Comparison of ENCODE assay signal across 26 mouse cellular contexts in the genomic region with DNA sequence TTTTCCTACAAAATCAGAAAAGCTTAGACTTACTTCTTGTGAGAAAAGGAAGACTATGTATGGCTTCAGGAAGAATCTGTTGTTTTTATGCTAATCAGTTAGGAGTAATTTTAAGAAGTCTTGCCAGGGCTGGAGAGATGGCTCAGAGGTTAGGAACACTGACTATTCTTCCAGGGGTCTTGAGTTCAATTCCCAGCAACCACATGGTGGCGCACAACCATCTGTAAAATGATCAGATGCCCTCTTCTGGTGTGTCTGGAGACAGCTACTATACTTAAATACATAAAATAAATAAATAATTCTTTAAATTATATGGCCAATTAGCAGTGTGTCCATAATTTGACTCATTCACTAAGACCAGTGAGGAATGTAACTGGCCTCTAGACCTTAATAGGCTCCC. TPM values are rescaled to one million over a fixed set of nuclear protein-coding genes. Genes with fewer than 3 reads are reported as not detected.
A peak's percentile ranks its signal among the peaks of the same experiment; 100 is the strongest.
DNase-seq lines count a peak whose midpoint lies in the region; ATAC-seq and TF ChIP-seq lines count a peak whose summit lies in the region.
"Had no signal": no experiment of that assay in that cellular context is flagged by ENCODE, and none has a peak within 500 bp of the region (broad histone marks: within the 10 kb centered on the region; RNA-seq: fewer than 3 reads in every experiment).

No protein-coding gene starts in this region.

- 0 out of 2 replicates have a peak, but pooled peaks have one; percentile 17 for TF ChIP-seq CTCF in kidney, postnatal 0 days (IDR thresholded peaks at IDR 0.05; ENCODE audit: low read depth)
- 0 out of 2 replicates have a peak, but pooled peaks have one; percentile 9 for TF ChIP-seq CTCF in lung, embryonic 14.5 days (IDR thresholded peaks at IDR 0.05; ENCODE audit: low read depth)
- TF ChIP-seq CTCF in CH12.LX (conservative IDR thresholded peaks at IDR 0.05 in 1 of 2, IDR thresholded peaks at IDR 0.05 in 1 of 2; ENCODE audit: low read depth in 2 of 2, low read length in 2 of 2) = peak; percentile 8 to 89; a peak in 2 of 4 replicates
- peak; percentile 11; the same call in 1 of the 2 replicates for TF ChIP-seq CTCF in stomach, postnatal 0 days (IDR thresholded peaks at IDR 0.05; ENCODE audit: low read depth)

- no peak for TF ChIP-seq EP300 in CH12.LX (IDR thresholded peaks at IDR 0.05; ENCODE audit: low read length)
- TF ChIP-seq EP300 in stomach, postnatal 0 days (optimal IDR thresholded peaks at IDR 0.05) = no peak

- in situ Hi-C loops in CH12.LX (cut with MboI; ENCODE audit: low pct_ligation_motif_present, low pct_unique_long_range_greater_than_20kb, low sequenced_read_pairs) = loop anchor here (5.0 kb wide), 3 partner anchors 82 to 173 kb away; no protein-coding TSS in a partner anchor

- 74% methylated on average over 1 of the region's 1 CpGs for WGBS in kidney, postnatal 0 days
- 55% methylated on average over 1 of the region's 1 CpGs for WGBS in lung, embryonic 14.5 days
- WGBS in stomach, postnatal 0 days = 73% methylated on average over 1 of the region's 1 CpGs

- TF ChIP-seq POLR2A in CH12.LX (IDR thresholded peaks at IDR 0.05; ENCODE audit: low read depth, low read length) = no peak

- no peaks in the 10 kb centered on the region for H3K79me2 ChIP-seq in CH12.LX (replicated peaks; ENCODE audit: control insufficient read depth, extremely low read depth, insufficient read depth, poor library complexity, severe bottlenecking)

- no peaks in the 10 kb centered on the region for H3K4me1 ChIP-seq in kidney, postnatal 0 days (replicated peaks; ENCODE audit: insufficient read depth, low read length)
- H3K4me1 ChIP-seq in lung, embryonic 14.5 days (ENCODE audit: insufficient read depth) = no peaks in the 10 kb centered on the region
- H3K4me1 ChIP-seq in CH12.LX (ENCODE audit: control insufficient read depth in 1 of 2, insufficient read depth in 2 of 2) = peaks cover 4 to 40% of the 10 kb centered on the region in 2 experiments; a peak in 3 of 4 replicates
- H3K4me1 ChIP-seq in stomach, postnatal 0 days (replicated peaks; ENCODE audit: control insufficient read depth, insufficient read depth) = no peaks in the 10 kb centered on the region
- H3K4me1 ChIP-seq: embryonic facial prominence, embryonic 13.5 days; forebrain, embryonic 12.5 days; heart, embryonic 10.5 days; heart, embryonic 15.5 days; hindbrain, embryonic 13.5 days had no signal

- peak; percentile 29 for TF ChIP-seq RAD21 in CH12.LX (IDR thresholded peaks at IDR 0.05; ENCODE audit: low read depth, low read length)

- H3K9me3 ChIP-seq in kidney, postnatal 0 days (replicated peaks; ENCODE audit: low read length) = no peaks in the 10 kb centered on the region
- no peaks in the 10 kb centered on the region for H3K9me3 ChIP-seq in lung, embryonic 14.5 days (ENCODE audit: low read depth, low read length)
- no peaks in the 10 kb centered on the region for H3K9me3 ChIP-seq in CH12.LX (replicated peaks; ENCODE audit: low read length)
- H3K9me3 ChIP-seq in stomach, postnatal 0 days (ENCODE audit: control insufficient read depth, low read length) = no peaks in the 10 kb centered on the region
- H3K9me3 ChIP-seq: embryonic facial prominence, embryonic 13.5 days; forebrain, embryonic 12.5 days; G1E; heart, embryonic 10.5 days; heart, embryonic 15.5 days; hindbrain, embryonic 13.5 days had no signal

- no peaks in the 10 kb centered on the region for H3K27me3 ChIP-seq in kidney, postnatal 0 days (ENCODE audit: insufficient read depth, low read length)
- H3K27me3 ChIP-seq in lung, embryonic 14.5 days (ENCODE audit: insufficient read depth, low read length) = no peaks in the 10 kb centered on the region
- no peaks in the 10 kb centered on the region for H3K27me3 ChIP-seq in CH12.LX (replicated peaks)
- H3K27me3 ChIP-seq in stomach, postnatal 0 days (ENCODE audit: control insufficient read depth, insufficient read depth, low read length) = no peaks in the 10 kb centered on the region
- H3K27me3 ChIP-seq: embryonic facial prominence, embryonic 13.5 days; forebrain, embryonic 12.5 days; heart, embryonic 15.5 days; hindbrain, embryonic 13.5 days had no signal

- no peaks in the 10 kb centered on the region for H3K36me3 ChIP-seq in kidney, postnatal 0 days (ENCODE audit: insufficient read depth, low read length)
- no peaks in the 10 kb centered on the region for H3K36me3 ChIP-seq in lung, embryonic 14.5 days (ENCODE audit: insufficient read depth)
- no peaks in the 10 kb centered on the region for H3K36me3 ChIP-seq in CH12.LX (replicated peaks in 1 of 2; ENCODE audit: control insufficient read depth in 1 of 2, insufficient read depth in 1 of 2, low read length in 1 of 2)
- H3K36me3 ChIP-seq in stomach, postnatal 0 days (ENCODE audit: control insufficient read depth, insufficient read depth, low read length) = no peaks in the 10 kb centered on the region
- H3K36me3 ChIP-seq: embryonic facial prominence, embryonic 13.5 days; forebrain, embryonic 12.5 days; G1E; heart, embryonic 10.5 days; heart, embryonic 15.5 days; hindbrain, embryonic 13.5 days had no signal

- no peak for DNase-seq in kidney, postnatal 0 days (ENCODE audit: low spot score)
- DNase-seq in kidney, adult 18-20 months = no peak
- DNase-seq in lung, embryonic 14.5 days = no peak
- no peak for DNase-seq in lung, postnatal 14 days
- DNase-seq in CH12.LX (ENCODE audit: extremely low read depth) = no peak
- DNase-seq in stomach, postnatal 0 days (ENCODE audit: low spot score) = no peak
- no peak for DNase-seq in cerebellum, adult 11-12 months
- DNase-seq: adrenal gland, postnatal 14 days; cerebellum, adult 18-20 months; cerebellum, adult 9-11 months; cerebellum, postnatal 36 days; gastrocnemius, postnatal 14 days; heart, postnatal 14 days had no signal

- dilution Hi-C loops in CH12.LX (cut with MboI; ENCODE audit: extremely low pct_ligation_motif_present, extremely low pct_unique_long_range_greater_than_20kb, low sequenced_read_pairs) = no loop called here

- no peak overlapping the region for H3K4me2 ChIP-seq in kidney, postnatal 0 days (ENCODE audit: low read length)
- no peak overlapping the region for H3K4me2 ChIP-seq in lung, embryonic 14.5 days
- H3K4me2 ChIP-seq in CH12.LX (ENCODE audit: insufficient read depth, low read depth, poor library complexity, severe bottlenecking) = no peak overlapping the region
- no peak overlapping the region for H3K4me2 ChIP-seq in stomach, postnatal 0 days (replicated peaks; ENCODE audit: low read depth)
- H3K4me2 ChIP-seq: embryonic facial prominence, embryonic 13.5 days; forebrain, embryonic 12.5 days; heart, embryonic 15.5 days; hindbrain, embryonic 13.5 days had no signal

- no peak overlapping the region for H3K9ac ChIP-seq in kidney, postnatal 0 days (ENCODE audit: low read depth, low read length)
- no peak overlapping the region for H3K9ac ChIP-seq in lung, embryonic 14.5 days
- H3K9ac ChIP-seq in CH12.LX (ENCODE audit: insufficient read depth, low read depth) = no peak overlapping the region
- no peak overlapping the region for H3K9ac ChIP-seq in stomach, postnatal 0 days (ENCODE audit: low read length)
- H3K9ac ChIP-seq: embryonic facial prominence, embryonic 13.5 days; forebrain, embryonic 12.5 days; heart, embryonic 15.5 days; hindbrain, embryonic 13.5 days had no signal

- no peak for ATAC-seq in kidney, postnatal 0 days (replicated peaks; ENCODE audit: low FRiP score, low read depth)
- no peak for ATAC-seq in lung, embryonic 14.5 days (ENCODE audit: insufficient read depth)
- ATAC-seq in stomach, postnatal 0 days (ENCODE audit: low FRiP score, low TSS enrichment) = no peak
- ATAC-seq: activated CD4-positive, CD25-positive, alpha-beta regulatory T cell, adult 4 months; forebrain, embryonic 16.5 days; hindbrain, postnatal 0 days had no signal

- H3K27ac ChIP-seq in kidney, postnatal 0 days = no peak overlapping the region
- no peak overlapping the region for H3K27ac ChIP-seq in lung, embryonic 14.5 days (ENCODE audit: low read depth)
- no peak overlapping the region for H3K27ac ChIP-seq in CH12.LX (ENCODE audit: insufficient read depth, low read depth)
- H3K27ac ChIP-seq in stomach, postnatal 0 days (replicated peaks) = no peak overlapping the region
- H3K27ac ChIP-seq: embryonic facial prominence, embryonic 13.5 days; forebrain, embryonic 12.5 days; heart, embryonic 10.5 days; heart, embryonic 15.5 days; hindbrain, embryonic 13.5 days; hindbrain, postnatal 0 days had no signal

- no peak overlapping the region for H3K4me3 ChIP-seq in kidney, postnatal 0 days (replicated peaks; ENCODE audit: low read depth, low read length)
- no peak overlapping the region for H3K4me3 ChIP-seq in lung, embryonic 14.5 days (ENCODE audit: low read depth, low read length)
- no peak overlapping the region for H3K4me3 ChIP-seq in CH12.LX (replicated peaks in 1 of 3; ENCODE audit: low read depth in 2 of 3, low read length in 2 of 3, poor library complexity in 1 of 3)
- H3K4me3 ChIP-seq in stomach, postnatal 0 days (ENCODE audit: low read depth, low read length) = no peak overlapping the region
- H3K4me3 ChIP-seq: embryonic facial prominence, embryonic 13.5 days; forebrain, embryonic 12.5 days; heart, embryonic 10.5 days; heart, embryonic 15.5 days; hindbrain, embryonic 13.5 days had no signal

TF ChIP-seq in CH12.LX, 34 proteins besides CTCF, POLR2A, EP300 and RAD21 (continues in another document):
- TF ChIP-seq NRF1 (IDR thresholded peaks at IDR 0.05; ENCODE audit: low read depth, low read length) = no peak
- no peak for TF ChIP-seq KAT2A (IDR thresholded peaks at IDR 0.05; ENCODE audit: insufficient replicate concordance, low read length)
- no peak for TF ChIP-seq MEF2A (IDR thresholded peaks at IDR 0.05; ENCODE audit: borderline replicate concordance, low read depth, low read length)
- no peak for TF ChIP-seq MXI1 (IDR thresholded peaks at IDR 0.05; ENCODE audit: low read depth, low read length)
- TF ChIP-seq ZC3H11A (IDR thresholded peaks at IDR 0.05; ENCODE audit: low read depth, low read length) = peak; percentile 13; the same call in 1 of the 2 replicates
- no peak for TF ChIP-seq ZKSCAN1 (IDR thresholded peaks at IDR 0.05; ENCODE audit: borderline replicate concordance, low read depth, low read length)

RNA-seq across cellular contexts. Expression of a gene that starts 14.9 kb away (rescaled TPM):
- polyA plus RNA-seq in kidney, postnatal 0 days (2015; fragmentation: Nextera tagmentation; extraction: Ambion mirVana) = not detected in 2 replicates
- polyA plus RNA-seq in lung, embryonic 14.5 days (2014; fragmentation: Nextera tagmentation; extraction: Ambion mirVana) = not detected in 2 replicates
- total RNA-seq in CH12.LX (2012; rRNA removed) (3.8 and 5.5 TPM in 2 replicates), CH12.LX (2014; rRNA removed) (18.5 and 19.2 TPM in 2 replicates)
- 16.9 and 20.7 TPM in 2 replicates for polyA plus RNA-seq in CH12.LX (2012; ENCODE audit: insufficient read length, low read depth)
- polyA plus RNA-seq in stomach, postnatal 0 days (2015; fragmentation: Nextera tagmentation; extraction: Ambion mirVana) = 0.04 TPM in 1 of 2 replicates, not detected in the other
- total RNA-seq: adrenal gland, adult 18-20 months; adrenal gland, postnatal 14 days; gastrocnemius, adult 18-20 months; gastrocnemius, postnatal 14 days; heart, postnatal 14 days; hematopoietic stem cell, adult 5-6 weeks; hindbrain, postnatal 0 days had no signal
- polyA plus RNA-seq: activated CD4-positive, CD25-positive, alpha-beta regulatory T cell, adult 4 months; embryonic facial prominence, embryonic 13.5 days; forebrain, embryonic 12.5 days; forebrain, embryonic 16.5 days; frontal cortex, adult 2 months; G1E; heart, embryonic 10.5 days; heart, embryonic 15.5 days; hindbrain, embryonic 13.5 days; hindbrain, postnatal 0 days had no signal

RNA-seq across cellular contexts. Expression of a gene that starts 44.5 kb away (rescaled TPM):
- polyA plus RNA-seq in kidney, postnatal 0 days (2015; fragmentation: Nextera tagmentation; extraction: Ambion mirVana) = 0.34 TPM in 2 replicates
- 0.20 TPM in 1 of 2 replicates, not detected in the other for polyA plus RNA-seq in lung, embryonic 14.5 days (2014; fragmentation: Nextera tagmentation; extraction: Ambion mirVana)
- total RNA-seq in CH12.LX (2012; rRNA removed) (17.6 and 20.6 TPM in 2 replicates), CH12.LX (2014; rRNA removed) (45.2 and 47.1 TPM in 2 replicates)
- polyA plus RNA-seq in CH12.LX (2012; ENCODE audit: insufficient read length, low read depth) = 50.1 and 54.9 TPM in 2 replicates
- 0.39 and 0.52 TPM in 2 replicates for polyA plus RNA-seq in stomach, postnatal 0 days (2015; fragmentation: Nextera tagmentation; extraction: Ambion mirVana)
- total RNA-seq: gastrocnemius, adult 18-20 months; gastrocnemius, postnatal 14 days had no signal
- polyA plus RNA-seq: forebrain, embryonic 12.5 days; forebrain, embryonic 16.5 days; G1E; heart, embryonic 10.5 days; hindbrain, postnatal 0 days had no signal

Comparison
In these comparisons a context has a peak if more than half of its experiments do, and no peak if none do; other contexts are left out.
1. RNA of a gene that starts 14.9 kb away (polyA plus RNA-seq): 16.9 to 20.7 TPM in CH12.LX; 0.04 TPM in stomach, postnatal 0 days, not detected in kidney, postnatal 0 days and not detected in lung, embryonic 14.5 days; every median in the first group is over 10 times any median in the second.
2. RNA of a gene that starts 44.5 kb away (polyA plus RNA-seq): 50.1 to 54.9 TPM in CH12.LX; 0.39 to 0.52 TPM in stomach, postnatal 0 days, 0.34 TPM in kidney, postnatal 0 days and 0.20 TPM in lung, embryonic 14.5 days; every median in the first group is over 10 times any median in the second.
3. Peak in every context shown above with its lines, with median percentiles within 50 percentile points of each other: CTCF ChIP-seq.